Mouse (Mus musculus): ENCODE measurements around the gene Ece1.
A peak's percentile ranks its signal among the peaks of the same experiment; 100 is the strongest.

DNA sequence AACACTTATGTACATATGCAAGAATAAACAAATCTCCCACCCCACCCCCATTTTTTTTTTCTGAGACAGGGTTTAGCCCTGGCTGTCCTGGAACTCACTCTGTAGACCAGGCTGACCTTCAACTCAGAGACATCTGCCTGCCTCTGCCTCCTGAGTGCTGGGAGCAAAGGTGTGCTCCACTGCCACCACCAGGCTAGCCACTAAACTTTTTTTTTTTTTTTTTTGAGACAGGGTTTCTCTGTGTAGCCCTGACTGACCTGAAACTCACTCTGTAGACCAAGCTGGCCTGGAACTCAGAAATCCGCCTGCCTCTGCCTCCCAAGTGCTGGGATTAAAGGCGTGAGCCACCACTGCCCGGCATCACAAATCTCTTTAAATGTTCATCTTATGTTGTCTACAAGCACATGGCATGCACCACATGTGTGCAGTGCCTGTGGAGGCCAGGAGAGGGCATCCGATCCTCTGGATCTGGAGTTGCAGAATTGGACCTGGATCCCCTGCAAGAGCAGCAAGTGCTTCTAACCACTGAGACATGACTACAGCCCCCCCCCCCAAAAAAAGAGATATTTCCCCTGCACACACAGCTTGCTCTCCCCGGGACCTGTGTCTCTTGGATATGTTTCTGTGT lies 48.5 kb downstream of the Ece1 start:
- TF ChIP-seq POLR2AphosphoS2 (IDR thresholded peaks at IDR 0.05; ENCODE audit: low read length): no peak
- no peak for TF ChIP-seq KAT2A (conservative IDR thresholded peaks at IDR 0.05; ENCODE audit: low read depth, low read length)
- TF ChIP-seq POLR2A (IDR thresholded peaks at IDR 0.05; ENCODE audit: control insufficient read depth in 1 of 2, insufficient read depth in 1 of 2, low read depth in 1 of 2, low read length in 2 of 2, poor library complexity in 1 of 2): no peak
- peak in 2 of 3 experiments; percentile 36 to 48; a peak in 5 of 6 replicates for TF ChIP-seq CTCF (IDR thresholded peaks at IDR 0.05 in 2 of 3, conservative IDR thresholded peaks at IDR 0.05 in 1 of 3; ENCODE audit: control insufficient read depth in 1 of 3, insufficient read depth in 1 of 3, low read depth in 2 of 3, low read length in 3 of 3, poor library complexity in 1 of 3, severe bottlenecking in 1 of 3)
- no peak for TF ChIP-seq CHD2 (IDR thresholded peaks at IDR 0.05; ENCODE audit: low read length)
- TF ChIP-seq EP300 (IDR thresholded peaks at IDR 0.05; ENCODE audit: low read depth in 1 of 2, low read length in 2 of 2): no peak
- TF ChIP-seq SIN3A (IDR thresholded peaks at IDR 0.05; ENCODE audit: low read length): no peak
- TF ChIP-seq MAX (IDR thresholded peaks at IDR 0.05; ENCODE audit: low read length): peak; percentile 34; the same call in 1 of the 2 replicates
- TF ChIP-seq MYC (IDR thresholded peaks at IDR 0.05; ENCODE audit: low read depth, low read length): 0 out of 2 replicates have a peak, but pooled peaks have one; percentile 53
- no peak for TF ChIP-seq POLR2AphosphoS5 (IDR thresholded peaks at IDR 0.05; ENCODE audit: borderline replicate concordance, low read depth, low read length)
- no peak for TF ChIP-seq NELFE (IDR thresholded peaks at IDR 0.05; ENCODE audit: low read depth, low read length)
- TF ChIP-seq GATA1 (IDR thresholded peaks at IDR 0.05; ENCODE audit: low read depth, low read length): no peak
